Mouse (Mus musculus): ENCODE data around the gene Slc10a7. TPM values are rescaled to one million over a fixed set of nuclear protein-coding genes. Genes with fewer than 3 reads are reported as not detected.

Gene Slc10a7
- polyA plus RNA-seq, 1 experiment from 2014 or later, result 7.3 TPM

DNA sequence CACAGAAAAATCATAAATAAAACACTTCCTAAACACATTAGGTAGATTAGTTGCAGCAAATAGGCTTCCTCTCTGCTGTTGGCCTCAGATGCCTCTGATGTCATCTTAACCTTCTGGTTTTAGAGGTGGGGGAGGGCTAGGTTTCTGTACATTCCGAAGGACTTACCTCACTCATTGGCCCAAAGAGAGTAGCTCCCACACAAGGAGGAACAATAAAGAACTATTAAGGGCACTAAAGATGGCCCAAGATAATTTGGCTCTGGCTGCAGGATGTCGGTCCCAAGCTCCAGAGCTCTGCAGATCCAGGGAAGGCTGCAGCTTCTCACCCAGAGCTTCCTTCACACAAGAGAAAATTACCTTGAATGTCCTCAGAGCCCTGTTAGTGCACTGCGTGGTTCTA is 75.7 kb downstream of the Slc10a7 start:
- H3K9ac ChIP-seq (ENCODE audit: low read length), result no peak overlapping the region
- no peak overlapping the region for H3K27ac ChIP-seq (ENCODE audit: low read depth, low read length)
- no peak for ATAC-seq (ENCODE audit: low FRiP score)
- DNase-seq (ENCODE audit: low spot score, missing footprints), result no peak
- H3K4me2 ChIP-seq, result no peak overlapping the region
- no peaks in the 10 kb centered on the region for H3K27me3 ChIP-seq (ENCODE audit: control insufficient read depth, insufficient read depth, low read length)
- no peaks in the 10 kb centered on the region for H3K9me3 ChIP-seq (ENCODE audit: control insufficient read depth, low read length)
- no peaks in the 10 kb centered on the region for H3K4me1 ChIP-seq (ENCODE audit: control insufficient read depth, insufficient read depth, low read length)
- 80% methylated on average over 3 of the region's 3 CpGs for WGBS
- no peaks in the 10 kb centered on the region for H3K36me3 ChIP-seq (ENCODE audit: control insufficient read depth, insufficient read depth, low read length)
- no peak overlapping the region for H3K4me3 ChIP-seq (ENCODE audit: low read depth, low read length)

DNA sequence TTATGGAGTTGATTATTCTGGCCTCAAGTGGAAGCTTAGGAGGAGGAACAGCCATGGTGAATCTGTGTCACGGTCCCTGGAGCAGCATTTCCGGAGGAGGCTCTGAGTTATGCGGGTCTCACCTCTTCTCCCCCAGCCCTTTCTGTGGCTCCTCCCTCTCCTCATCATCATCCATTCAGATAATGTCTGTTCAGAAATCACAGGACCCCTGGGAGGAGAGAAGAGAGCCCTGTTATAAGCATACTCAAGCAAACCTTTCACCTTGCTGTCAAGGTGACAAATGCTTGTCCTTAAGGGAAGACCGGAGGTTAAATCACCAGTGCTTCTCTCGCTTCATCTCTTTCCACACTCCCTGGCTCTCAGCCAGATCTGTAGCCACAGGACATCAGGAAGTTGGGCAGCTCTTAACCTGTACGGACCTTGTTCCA is 86.3 kb downstream of the Slc10a7 start:
- no peaks in the 10 kb centered on the region for H3K4me1 ChIP-seq (ENCODE audit: control insufficient read depth, insufficient read depth, low read length)
- H3K27ac ChIP-seq (ENCODE audit: low read depth, low read length), result no peak overlapping the region
- H3K36me3 ChIP-seq (ENCODE audit: control insufficient read depth, insufficient read depth, low read length), result no peaks in the 10 kb centered on the region
- no peaks in the 10 kb centered on the region for H3K27me3 ChIP-seq (ENCODE audit: control insufficient read depth, insufficient read depth, low read length)
- 73% methylated on average over 6 of the region's 6 CpGs for WGBS
- no peak overlapping the region for H3K9ac ChIP-seq (ENCODE audit: low read length)
- H3K4me2 ChIP-seq, result no peak overlapping the region
- no peak for ATAC-seq (ENCODE audit: low FRiP score)
- no peak overlapping the region for H3K4me3 ChIP-seq (ENCODE audit: low read depth, low read length)
- no peaks in the 10 kb centered on the region for H3K9me3 ChIP-seq (ENCODE audit: control insufficient read depth, low read length)
- no peak for DNase-seq (ENCODE audit: low spot score, missing footprints)

DNA sequence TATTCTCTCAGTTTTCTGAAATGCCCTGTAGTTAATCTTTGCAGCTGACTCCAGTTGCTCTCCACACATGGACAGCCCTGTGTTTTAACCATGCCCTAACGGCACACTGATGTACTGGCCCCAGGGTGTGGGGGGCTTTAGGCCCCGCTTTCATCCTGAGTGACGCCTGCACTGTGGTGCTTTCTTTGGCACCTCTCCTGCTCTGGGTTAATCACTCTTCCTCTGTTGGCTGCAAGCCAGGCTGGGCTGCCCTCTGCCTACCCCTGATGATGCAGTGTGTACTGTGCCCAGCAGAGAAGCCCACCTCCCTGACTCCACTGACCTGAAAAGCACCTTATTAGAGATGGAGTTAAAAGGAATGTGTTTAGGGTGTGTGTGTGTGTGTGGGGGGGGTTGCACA is 89.1 kb downstream of the Slc10a7 start:
- H3K27ac ChIP-seq (ENCODE audit: low read depth, low read length), result no peak overlapping the region
- H3K4me3 ChIP-seq (ENCODE audit: low read depth, low read length), result no peak overlapping the region
- H3K36me3 ChIP-seq (ENCODE audit: control insufficient read depth, insufficient read depth, low read length), result no peaks in the 10 kb centered on the region
- WGBS, result 52% methylated on average over 3 of the region's 3 CpGs
- no peak overlapping the region for H3K9ac ChIP-seq (ENCODE audit: low read length)
- no peak overlapping the region for H3K4me2 ChIP-seq
- DNase-seq (ENCODE audit: low spot score, missing footprints) (no peak), ATAC-seq (ENCODE audit: low FRiP score) (no peak)
- no peaks in the 10 kb centered on the region for H3K4me1 ChIP-seq (ENCODE audit: control insufficient read depth, insufficient read depth, low read length)
- H3K9me3 ChIP-seq (ENCODE audit: control insufficient read depth, low read length), result no peaks in the 10 kb centered on the region
- no peaks in the 10 kb centered on the region for H3K27me3 ChIP-seq (ENCODE audit: control insufficient read depth, insufficient read depth, low read length)

DNA sequence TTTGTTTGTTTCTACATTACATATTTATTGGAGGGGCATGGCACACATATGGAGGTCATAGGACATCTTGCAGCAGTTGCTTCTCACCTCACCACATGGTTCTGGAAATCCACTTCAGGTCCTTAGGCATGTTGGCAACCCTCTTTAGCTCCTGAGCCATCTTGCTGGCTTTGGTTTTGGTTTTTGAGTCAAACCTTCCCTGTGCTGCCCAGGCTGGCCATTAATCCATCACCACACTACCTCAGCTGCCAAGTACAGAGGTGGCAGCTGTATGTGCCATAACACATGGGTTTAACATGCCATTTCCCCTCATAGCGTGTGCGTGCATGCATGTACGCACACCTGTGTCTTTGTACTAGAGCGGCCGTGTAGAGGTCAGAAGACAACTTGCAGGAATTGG is 93.9 kb downstream of the Slc10a7 start:
- H3K4me3 ChIP-seq (ENCODE audit: low read depth, low read length), result no peak overlapping the region
- H3K27me3 ChIP-seq (ENCODE audit: control insufficient read depth, insufficient read depth, low read length), result no peaks in the 10 kb centered on the region
- H3K9me3 ChIP-seq (ENCODE audit: control insufficient read depth, low read length), result no peaks in the 10 kb centered on the region
- DNase-seq (ENCODE audit: low spot score, missing footprints), result no peak
- H3K4me2 ChIP-seq, result no peak overlapping the region
- H3K27ac ChIP-seq (ENCODE audit: low read depth, low read length), result no peak overlapping the region
- H3K4me1 ChIP-seq (ENCODE audit: control insufficient read depth, insufficient read depth, low read length), result no peaks in the 10 kb centered on the region
- ATAC-seq (ENCODE audit: low FRiP score), result no peak
- no peak overlapping the region for H3K9ac ChIP-seq (ENCODE audit: low read length)
- WGBS, result 97% methylated on average over 5 of the region's 5 CpGs
- H3K36me3 ChIP-seq (ENCODE audit: control insufficient read depth, insufficient read depth, low read length), result no peaks in the 10 kb centered on the region

DNA sequence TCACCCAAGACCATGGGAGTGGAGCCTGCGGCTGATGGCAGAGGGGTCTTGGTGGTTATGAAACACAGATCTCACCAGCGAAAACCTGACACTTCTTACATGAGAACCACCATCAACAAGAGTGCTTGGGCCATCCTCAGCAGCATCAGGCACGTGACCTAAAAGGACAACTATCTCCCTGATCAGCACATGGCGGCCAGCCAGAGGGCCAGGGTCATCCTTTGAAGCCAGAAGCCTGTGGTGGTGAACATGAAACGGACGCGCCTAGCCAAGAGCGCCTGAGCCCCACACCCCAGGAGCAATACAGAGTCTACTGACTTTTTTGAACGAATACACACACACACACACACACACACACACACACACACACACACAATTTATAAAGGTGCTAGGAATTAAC is 95.3 kb downstream of the Slc10a7 start:
- no peaks in the 10 kb centered on the region for H3K27me3 ChIP-seq (ENCODE audit: control insufficient read depth, insufficient read depth, low read length)
- no peak overlapping the region for H3K9ac ChIP-seq (ENCODE audit: low read length)
- no peak for DNase-seq (ENCODE audit: low spot score, missing footprints)
- no peak for ATAC-seq (ENCODE audit: low FRiP score)
- H3K4me1 ChIP-seq (ENCODE audit: control insufficient read depth, insufficient read depth, low read length), result no peaks in the 10 kb centered on the region
- H3K27ac ChIP-seq (ENCODE audit: low read depth, low read length), result no peak overlapping the region
- H3K4me2 ChIP-seq, result no peak overlapping the region
- no peaks in the 10 kb centered on the region for H3K36me3 ChIP-seq (ENCODE audit: control insufficient read depth, insufficient read depth, low read length)
- 95% methylated on average over 9 of the region's 9 CpGs for WGBS
- no peak overlapping the region for H3K4me3 ChIP-seq (ENCODE audit: low read depth, low read length)
- H3K9me3 ChIP-seq (ENCODE audit: control insufficient read depth, low read length), result no peaks in the 10 kb centered on the region

DNA sequence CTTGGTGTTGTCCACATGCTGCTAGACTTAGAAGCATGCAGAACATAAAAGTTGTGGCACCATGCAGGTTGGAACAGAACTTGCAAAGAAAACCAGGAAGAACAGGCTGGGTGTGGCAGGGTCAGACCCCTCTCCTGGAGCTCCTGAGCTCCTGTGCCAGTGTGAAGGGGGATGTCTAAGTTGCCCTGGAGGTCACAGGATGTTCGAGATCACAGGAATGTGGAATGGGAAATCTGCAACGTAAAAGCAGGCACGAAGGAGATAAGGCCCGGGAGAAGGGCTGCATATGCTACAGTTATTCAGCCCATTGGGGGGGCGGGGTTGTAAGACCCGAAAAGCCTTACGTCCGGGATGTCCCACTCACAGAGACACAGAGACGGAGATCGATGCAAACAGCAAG is 100.2 kb downstream of the Slc10a7 start:
- DNase-seq (ENCODE audit: low spot score, missing footprints) (no peak), ATAC-seq (ENCODE audit: low FRiP score) (no peak)
- 87% methylated on average over 10 of the region's 10 CpGs for WGBS
- Histone ChIP-seq H3K27me3 (ENCODE audit: control insufficient read depth, insufficient read depth, low read length) (no peaks in the 10 kb centered on the region), H3K36me3 (ENCODE audit: control insufficient read depth, insufficient read depth, low read length) (no peaks in the 10 kb centered on the region), H3K9me3 (ENCODE audit: control insufficient read depth, low read length) (no peaks in the 10 kb centered on the region), H3K4me2 (no peak overlapping the region), H3K4me1 (ENCODE audit: control insufficient read depth, insufficient read depth, low read length) (no peaks in the 10 kb centered on the region), H3K9ac (ENCODE audit: low read length) (no peak overlapping the region), H3K4me3 (ENCODE audit: low read depth, low read length) (no peak overlapping the region), H3K27ac (ENCODE audit: low read depth, low read length) (no peak overlapping the region)

DNA sequence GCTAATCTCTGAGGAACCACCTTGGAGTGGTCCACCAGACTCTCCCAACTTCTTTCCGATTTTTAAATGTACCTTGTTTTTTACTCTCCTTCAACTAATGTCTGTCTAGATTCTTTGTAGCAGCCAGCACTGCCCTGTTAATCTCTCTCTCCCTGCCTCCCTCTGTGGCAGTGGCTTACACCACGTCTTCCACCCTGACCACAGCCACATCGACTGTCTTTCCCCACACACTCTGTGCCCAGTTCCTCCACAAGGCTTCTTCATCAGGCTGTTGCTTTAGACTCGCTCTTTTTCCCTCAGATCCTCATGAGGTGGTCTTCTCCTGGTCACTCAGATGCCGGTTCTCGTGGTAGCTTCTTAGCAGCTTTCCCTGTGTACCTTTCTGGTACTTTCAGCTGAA is 101.9 kb downstream of the Slc10a7 start:
- Histone ChIP-seq H3K9me3 (ENCODE audit: control insufficient read depth, low read length) (no peaks in the 10 kb centered on the region), H3K27me3 (ENCODE audit: control insufficient read depth, insufficient read depth, low read length) (no peaks in the 10 kb centered on the region), H3K27ac (ENCODE audit: low read depth, low read length) (no peak overlapping the region), H3K4me1 (ENCODE audit: control insufficient read depth, insufficient read depth, low read length) (no peaks in the 10 kb centered on the region), H3K4me2 (no peak overlapping the region), H3K4me3 (ENCODE audit: low read depth, low read length) (no peak overlapping the region), H3K9ac (ENCODE audit: low read length) (no peak overlapping the region), H3K36me3 (ENCODE audit: control insufficient read depth, insufficient read depth, low read length) (no peaks in the 10 kb centered on the region)
- no peak for DNase-seq (ENCODE audit: low spot score, missing footprints)
- ATAC-seq (ENCODE audit: low FRiP score), result no peak
- 88% methylated on average over 6 of the region's 6 CpGs for WGBS

DNA sequence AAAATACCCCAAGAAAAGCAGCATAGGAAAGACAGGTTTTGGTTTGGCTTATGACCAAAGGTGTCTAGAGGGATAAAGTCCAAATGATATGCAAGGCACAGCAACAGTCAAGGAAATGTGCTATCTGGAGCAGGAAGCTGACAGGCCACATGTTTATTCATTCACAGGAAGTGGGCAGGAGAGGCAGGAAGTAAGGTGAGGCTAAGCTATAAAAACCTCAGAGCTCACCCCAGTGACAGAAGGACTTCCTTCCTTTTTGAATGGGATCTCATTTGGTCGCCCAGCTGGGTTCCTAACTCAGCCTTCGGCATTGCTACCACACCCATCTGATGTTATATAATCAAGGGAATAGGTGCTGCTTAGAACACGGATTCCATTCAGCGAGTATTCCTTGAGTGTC is 113.2 kb downstream of the Slc10a7 start:
- no peak for DNase-seq (ENCODE audit: low spot score, missing footprints)
- H3K9ac ChIP-seq (ENCODE audit: low read length), result no peak overlapping the region
- H3K36me3 ChIP-seq (ENCODE audit: control insufficient read depth, insufficient read depth, low read length), result no peaks in the 10 kb centered on the region
- no peaks in the 10 kb centered on the region for H3K27me3 ChIP-seq (ENCODE audit: control insufficient read depth, insufficient read depth, low read length)
- H3K9me3 ChIP-seq (ENCODE audit: control insufficient read depth, low read length), result no peaks in the 10 kb centered on the region
- no peak overlapping the region for H3K4me3 ChIP-seq (ENCODE audit: low read depth, low read length)
- 83% methylated on average over 4 of the region's 4 CpGs for WGBS
- H3K4me2 ChIP-seq, result no peak overlapping the region
- H3K4me1 ChIP-seq (ENCODE audit: control insufficient read depth, insufficient read depth, low read length), result peaks cover 3% of the 10 kb centered on the region
- no peak overlapping the region for H3K27ac ChIP-seq (ENCODE audit: low read depth, low read length)
- ATAC-seq (ENCODE audit: low FRiP score), result no peak

DNA sequence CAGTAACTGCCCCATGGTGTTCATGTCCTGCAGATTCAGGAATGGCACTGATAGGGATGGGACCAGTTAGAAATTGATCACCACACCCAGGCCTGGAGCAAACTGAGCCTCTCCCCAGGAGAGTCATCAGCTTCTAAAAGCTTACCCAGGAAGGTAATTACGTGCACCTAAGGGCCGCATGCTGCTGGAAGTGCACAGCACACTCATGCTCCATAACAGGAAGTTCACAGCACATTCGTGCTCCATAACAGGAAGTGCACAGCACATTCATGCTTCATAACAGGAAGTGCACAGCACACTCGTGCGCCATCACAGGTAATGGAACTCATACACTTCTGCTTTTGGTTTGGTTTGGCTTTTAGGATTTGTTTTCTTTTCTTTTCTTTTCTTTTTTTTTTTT is 114.8 kb downstream of the Slc10a7 start:
- ATAC-seq (ENCODE audit: low FRiP score), result no peak

More for the DNA sequence above, 114.8 kb downstream of the Slc10a7 start:
- 78% methylated on average over 5 of the region's 5 CpGs for WGBS
- Histone ChIP-seq H3K4me2 (no peak overlapping the region), H3K9ac (ENCODE audit: low read length) (no peak overlapping the region), H3K4me1 (ENCODE audit: control insufficient read depth, insufficient read depth, low read length) (peaks cover 3% of the 10 kb centered on the region), H3K36me3 (ENCODE audit: control insufficient read depth, insufficient read depth, low read length) (no peaks in the 10 kb centered on the region), H3K9me3 (ENCODE audit: control insufficient read depth, low read length) (no peaks in the 10 kb centered on the region), H3K27ac (ENCODE audit: low read depth, low read length) (no peak overlapping the region), H3K4me3 (ENCODE audit: low read depth, low read length) (no peak overlapping the region), H3K27me3 (ENCODE audit: control insufficient read depth, insufficient read depth, low read length) (no peaks in the 10 kb centered on the region)
- DNase-seq (ENCODE audit: low spot score, missing footprints), result peak; percentile 76
